Mouse (Mus musculus) G1E (cell line): ENCODE data around the gene Snx29.

Experiments
- CTCF ChIP-seq: IDR thresholded peaks from 2 replicates; pipeline ENCODE4 v1.5.1; 2012; ENCODE audit warnings: low read depth, low read length, inconsistent platforms, mixed read lengths
- GATA1 ChIP-seq: IDR thresholded peaks from 2 replicates; pipeline ENCODE4 v1.6.1; 2012; ENCODE audit warnings: borderline replicate concordance, low read length, inconsistent platforms, mixed read lengths
- POLR2AphosphoS5 ChIP-seq: IDR thresholded peaks from 2 replicates; pipeline ENCODE4 v1.6.1; 2012; ENCODE audit warnings: low read depth, low read length, inconsistent platforms; ENCODE audit not compliant: insufficient replicate concordance

DNA sequence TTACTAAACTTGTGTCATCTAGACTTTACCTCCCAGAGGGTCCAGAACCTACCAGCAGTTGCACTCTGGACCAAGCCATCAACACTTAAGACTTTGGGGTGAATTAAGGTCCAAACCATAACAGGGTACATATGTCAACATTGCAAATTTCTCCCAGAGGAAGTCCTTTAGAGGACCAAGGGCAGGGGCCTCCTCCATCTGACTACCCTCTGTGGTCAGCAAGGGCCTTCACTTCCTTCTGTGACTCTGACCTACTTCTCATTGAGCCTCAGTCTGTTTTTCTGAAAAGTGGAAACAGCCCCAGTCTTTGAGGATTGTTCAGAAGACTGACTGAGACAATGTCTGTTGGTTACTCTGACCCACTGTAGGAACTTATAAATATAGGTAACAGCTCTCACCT lies 111.1 kb downstream of the Snx29 start:
- TF ChIP-seq CTCF (no peak), POLR2AphosphoS5 (no peak), GATA1 (no peak)
